Mouse (Mus musculus): Measurements from ENCODE around the gene Hist1h2bq.

- TF ChIP-seq CTCF (IDR thresholded peaks at IDR 0.05; ENCODE audit: borderline replicate concordance, insufficient read depth, low read depth, low read length): no peak
- no peak for TF ChIP-seq POLR2A (IDR thresholded peaks at IDR 0.05; ENCODE audit: borderline replicate concordance, insufficient read depth, low read length)
These were observed 19.3 kb downstream of the Hist1h2bq start for GRCm38 (mm10) chr13:21790601-21791283.
